Mouse (Mus musculus) embryo, embryonic 10.5 days (tissue): ENCODE data around the gene 1600012H06Rik.
"Not testable (repeated sequence)": the region's sequence is repeated elsewhere in the genome, so short reads cannot be mapped to it uniquely, and the experiment has no call there.

Experiments
- DNase-seq: peaks from one replicate; pipeline ENCODE4 v3.0.0-alpha.2; 2015; ENCODE audit warnings: low spot score

The 1600012H06Rik gene

DNA sequence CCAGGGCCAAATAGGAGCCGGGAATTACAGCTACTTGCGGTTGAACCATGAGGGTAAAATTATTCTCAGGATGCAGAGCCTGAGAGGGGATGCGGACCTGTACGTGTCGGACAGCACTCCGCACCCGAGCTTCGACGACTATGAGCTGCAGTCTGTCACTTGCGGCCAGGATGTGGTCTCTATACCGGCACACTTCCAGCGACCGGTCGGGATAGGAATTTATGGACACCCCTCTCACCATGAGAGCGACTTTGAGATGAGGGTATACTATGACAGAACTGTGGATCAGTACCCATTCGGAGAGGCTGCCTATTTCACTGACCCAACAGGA is 710 bp downstream of the 1600012H06Rik start:
- no peak for DNase-seq

DNA sequence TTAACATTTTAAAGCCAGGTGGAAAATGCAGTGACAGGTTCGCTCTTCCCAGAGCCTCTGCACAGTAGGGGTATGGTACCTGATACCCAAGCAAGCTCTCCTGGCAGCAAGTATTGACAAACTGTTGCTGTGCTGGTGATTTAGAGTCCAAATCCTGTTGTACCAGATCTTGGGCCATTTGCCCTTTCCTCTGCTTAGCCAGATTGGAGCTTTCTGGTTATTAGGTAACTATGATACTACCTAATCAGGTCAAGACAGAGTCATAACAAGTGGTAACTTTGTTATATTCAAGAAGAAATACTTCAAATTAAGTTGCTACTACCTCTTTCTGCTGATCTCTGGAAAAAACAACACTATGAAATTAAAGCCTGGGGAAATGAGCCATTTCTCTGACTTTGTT is 1.6 kb downstream of the 1600012H06Rik start:
- no peak for DNase-seq

DNA sequence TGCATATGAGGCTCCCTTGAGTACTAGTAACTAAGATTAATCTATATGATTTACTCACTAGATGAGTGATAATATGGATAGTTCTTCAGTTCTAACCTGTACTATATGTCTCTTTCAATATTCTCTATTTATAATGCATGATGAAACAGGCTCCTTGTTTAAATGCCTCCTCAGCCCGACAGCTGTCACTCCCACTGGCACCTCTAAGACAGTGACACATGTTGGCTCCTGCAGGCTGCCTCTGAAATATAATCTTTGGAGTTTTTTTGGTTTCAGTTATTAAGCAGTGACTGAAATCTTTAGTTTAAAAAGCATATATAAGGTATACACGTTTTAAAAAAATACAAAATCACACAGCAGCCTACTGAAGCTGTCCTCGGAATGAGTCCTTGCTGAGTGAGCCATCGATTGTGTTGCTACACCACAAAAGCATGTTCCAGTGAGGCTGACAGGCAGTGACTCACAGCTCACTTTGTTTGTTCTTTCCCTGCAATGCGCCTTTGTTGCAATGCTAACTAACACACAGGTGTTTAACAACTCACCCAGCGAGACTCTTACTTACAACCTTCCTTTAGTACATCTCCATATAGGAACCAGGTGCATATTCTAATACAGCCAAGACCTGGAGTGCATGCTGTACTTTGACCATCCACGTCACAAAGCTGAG is 6.3 kb downstream of the 1600012H06Rik start:
- DNase-seq = no peak

DNA sequence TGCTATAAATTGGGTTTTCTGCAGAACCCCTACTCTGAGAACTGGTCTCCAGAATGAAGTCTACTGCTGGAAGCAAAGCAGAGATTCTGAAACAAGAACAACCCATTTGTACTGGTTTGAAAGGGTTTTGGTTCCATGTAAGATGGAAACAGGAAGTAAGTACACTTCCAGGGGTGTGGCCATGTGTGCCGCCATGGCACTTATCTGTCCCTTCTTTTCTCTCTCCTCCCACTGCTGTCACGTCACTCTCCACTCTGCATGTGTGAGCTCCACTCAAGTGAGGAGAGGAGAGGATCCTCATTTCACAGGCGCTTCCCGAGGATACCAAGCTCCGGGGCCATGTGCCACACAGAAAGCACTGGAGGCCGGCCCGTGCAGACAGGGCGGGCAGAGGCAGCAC is 10.5 kb downstream of the 1600012H06Rik start:
- DNase-seq = no peak

DNA sequence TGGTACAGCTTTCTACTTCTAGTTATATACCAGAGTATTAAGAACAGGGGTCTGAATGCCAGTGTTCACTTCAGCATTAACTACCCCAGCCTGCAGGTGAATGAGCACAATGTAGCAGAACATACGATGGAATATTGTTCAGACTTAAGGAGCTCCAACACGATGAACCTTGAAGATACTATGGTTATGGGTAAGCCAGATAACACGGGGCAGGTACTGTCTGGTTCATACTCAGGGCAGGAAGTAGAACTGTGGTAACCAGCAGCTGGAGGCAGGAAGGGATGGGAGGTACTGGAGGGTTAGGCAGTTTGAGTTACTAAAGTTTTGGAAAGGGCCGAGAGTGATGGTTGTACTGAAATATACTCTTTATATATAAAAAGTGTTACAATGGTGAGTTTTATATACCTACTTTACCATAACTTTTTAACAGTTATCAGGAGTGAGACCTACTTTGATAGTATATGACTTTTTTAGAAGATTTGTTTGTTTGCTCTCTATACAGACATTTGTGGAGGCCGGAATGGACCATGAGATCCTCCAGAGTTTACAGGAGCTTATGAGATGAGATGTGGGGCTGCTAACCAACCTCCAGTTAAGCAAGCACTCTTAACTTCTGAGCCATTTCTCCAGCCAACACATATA is 15.8 kb downstream of the 1600012H06Rik start:
- DNase-seq = no peak

DNA sequence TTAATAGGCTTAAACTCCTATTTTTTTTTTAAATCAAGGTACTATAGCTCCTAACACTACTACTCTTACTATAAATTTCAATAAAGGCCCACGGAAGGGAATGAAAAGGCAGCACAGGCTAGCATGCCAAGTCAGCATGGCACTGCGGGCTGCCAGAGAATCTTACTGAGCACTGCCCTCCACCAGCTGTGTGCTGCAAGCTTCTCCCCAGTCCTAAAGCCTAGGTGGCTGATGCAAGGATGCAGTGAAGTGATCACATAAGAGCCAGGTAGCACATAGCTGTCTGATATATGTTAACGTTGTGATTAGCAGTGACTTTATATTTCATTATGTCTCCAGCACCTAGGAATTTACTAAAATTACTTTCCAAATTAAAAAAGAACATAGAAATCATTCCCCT is 17.0 kb downstream of the 1600012H06Rik start:
- peak; percentile 4 for DNase-seq

DNA sequence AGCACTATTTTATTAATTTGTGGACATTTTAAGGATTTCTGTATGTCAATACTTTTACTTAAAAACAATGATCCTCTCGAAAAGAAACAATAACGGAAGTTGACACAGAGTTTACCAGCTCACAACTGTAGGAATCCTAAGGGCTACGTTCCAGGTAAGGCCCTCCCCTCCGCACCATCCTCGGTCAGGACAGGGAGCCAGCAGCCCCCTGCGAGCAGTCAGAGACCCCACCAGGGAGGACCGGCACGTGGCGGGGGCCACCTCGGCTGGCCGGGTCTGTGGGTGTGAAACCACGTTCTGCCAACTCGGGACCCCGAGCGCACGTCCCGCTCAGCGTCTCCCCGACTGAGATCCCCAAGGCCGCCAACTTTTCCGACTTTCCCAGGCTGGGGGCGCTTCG is 17.5 kb downstream of the 1600012H06Rik start:
- DNase-seq = peak; percentile 26

DNA sequence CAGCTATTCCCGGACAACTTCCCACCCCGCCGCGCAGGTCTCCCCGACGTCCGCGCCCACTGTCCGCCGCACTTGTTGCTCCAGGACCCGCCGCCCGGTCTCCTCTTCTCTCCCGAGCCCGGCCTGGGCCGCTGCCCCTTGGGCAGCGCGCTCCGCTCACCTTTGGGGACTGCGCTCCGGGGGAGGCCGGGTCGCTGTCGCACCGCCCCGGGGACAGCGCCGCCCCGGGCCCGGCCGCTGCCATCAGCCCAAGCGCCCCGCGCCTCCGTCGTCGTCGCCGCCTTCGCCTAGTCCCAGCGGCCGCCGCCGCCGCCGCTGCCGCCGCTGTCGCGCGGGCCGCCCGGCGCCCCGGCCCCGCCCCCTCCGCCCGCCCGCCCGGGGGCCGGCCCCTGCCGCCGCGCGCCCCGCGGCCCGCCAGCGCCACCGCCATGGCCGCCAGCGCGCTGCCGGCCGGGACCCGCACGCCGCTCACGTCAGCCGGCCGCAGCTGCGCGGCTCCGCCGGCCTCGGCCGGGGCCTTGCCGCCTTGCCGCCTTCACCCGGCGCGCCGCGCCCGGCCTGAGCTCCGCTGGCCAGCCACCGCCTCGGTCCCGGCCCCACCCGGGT is 18.1 kb downstream of the 1600012H06Rik start, which contains the start of gene Phf10:
Gene Phf10 (minus strand): TSS at position 323 of the 606 bp plus-strand sequence.
- DNase-seq = peak; percentile 28

DNA sequence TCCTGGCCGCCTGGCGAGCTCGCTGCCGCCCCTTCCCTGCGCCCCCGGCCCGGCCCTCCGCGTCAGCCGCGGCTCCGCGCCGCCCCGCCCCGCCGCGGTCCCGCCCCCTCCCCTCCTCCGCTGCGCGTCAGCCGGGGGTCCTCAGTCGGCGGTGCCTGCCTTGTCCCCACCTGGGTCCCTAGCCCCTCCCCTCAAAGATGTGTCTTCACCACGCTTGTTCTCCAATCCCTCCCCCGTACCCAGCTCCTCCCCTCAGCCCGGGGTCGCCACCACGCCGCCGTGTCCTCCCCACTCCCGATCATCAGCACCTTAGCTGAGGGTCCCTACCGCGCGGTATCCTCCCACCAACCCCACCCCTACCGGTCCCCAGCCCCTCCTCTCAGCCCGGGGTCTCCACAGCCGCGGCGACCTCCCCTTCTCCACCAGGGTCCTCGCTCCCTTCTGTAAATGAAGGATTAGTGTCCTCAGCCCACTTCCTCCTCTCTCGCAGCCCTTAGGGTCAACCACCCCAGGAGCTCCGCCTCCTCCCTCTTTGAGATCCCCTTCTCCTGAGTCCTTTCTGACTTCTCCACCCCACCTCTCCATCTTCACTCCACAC is 18.7 kb downstream of the 1600012H06Rik start:
- not testable (repeated sequence) for DNase-seq

DNA sequence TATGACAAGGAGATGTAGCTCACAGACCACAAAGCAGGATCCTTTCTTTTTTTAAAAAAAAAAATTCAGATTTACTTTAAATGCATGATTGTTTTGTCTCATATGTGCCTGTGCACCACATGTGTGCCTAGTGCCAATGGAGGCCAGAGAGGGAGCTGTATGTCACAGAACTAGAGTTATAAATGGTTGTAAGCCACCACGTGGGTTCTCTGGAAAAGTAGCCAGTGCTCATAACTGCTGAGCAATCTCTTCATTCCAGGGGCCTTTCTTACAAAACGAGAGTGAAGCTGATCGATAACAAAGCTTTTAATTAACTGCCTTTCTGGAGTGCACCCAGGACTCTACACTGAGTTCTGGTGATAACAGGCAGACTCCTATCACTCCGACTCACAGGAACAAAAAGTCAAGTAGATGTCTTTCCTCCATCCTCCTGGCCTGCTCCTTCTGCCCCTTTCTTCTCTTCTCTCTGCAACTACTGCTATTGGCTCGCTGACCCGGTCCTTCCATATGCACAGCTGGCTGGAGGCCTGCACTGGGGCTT is 25.5 kb downstream of the 1600012H06Rik start:
- DNase-seq = not testable (repeated sequence)

DNA sequence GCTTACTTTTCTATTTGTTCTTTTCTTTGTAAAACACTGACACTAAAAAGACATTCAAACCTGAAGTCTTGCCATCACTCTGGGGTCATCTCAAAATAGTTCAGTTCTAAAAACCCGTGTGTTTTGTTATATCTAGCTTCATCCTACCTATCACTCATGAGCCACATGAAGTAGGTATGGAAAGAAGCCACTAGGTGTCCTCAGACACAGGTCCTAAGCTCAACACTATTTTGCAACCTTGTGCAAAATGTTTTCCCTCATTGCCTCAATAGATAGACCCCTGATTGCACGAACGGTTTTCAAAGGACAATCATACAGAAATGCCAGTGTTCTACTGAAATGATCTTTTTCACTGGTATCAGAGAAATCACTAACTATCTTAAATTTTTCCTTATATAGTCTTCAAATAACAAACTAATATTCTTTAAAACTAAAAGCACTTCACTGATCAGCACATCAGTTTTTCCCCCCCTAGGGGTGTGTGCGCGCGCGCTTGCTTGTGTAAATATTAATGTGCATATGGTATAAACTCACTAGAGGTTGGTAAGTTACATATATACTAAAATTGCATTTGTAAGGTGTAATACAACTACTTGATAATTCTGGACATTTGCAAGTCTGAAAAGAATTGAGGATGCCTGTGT is 34.9 kb downstream of the 1600012H06Rik start:
- not testable (repeated sequence) for DNase-seq

DNA sequence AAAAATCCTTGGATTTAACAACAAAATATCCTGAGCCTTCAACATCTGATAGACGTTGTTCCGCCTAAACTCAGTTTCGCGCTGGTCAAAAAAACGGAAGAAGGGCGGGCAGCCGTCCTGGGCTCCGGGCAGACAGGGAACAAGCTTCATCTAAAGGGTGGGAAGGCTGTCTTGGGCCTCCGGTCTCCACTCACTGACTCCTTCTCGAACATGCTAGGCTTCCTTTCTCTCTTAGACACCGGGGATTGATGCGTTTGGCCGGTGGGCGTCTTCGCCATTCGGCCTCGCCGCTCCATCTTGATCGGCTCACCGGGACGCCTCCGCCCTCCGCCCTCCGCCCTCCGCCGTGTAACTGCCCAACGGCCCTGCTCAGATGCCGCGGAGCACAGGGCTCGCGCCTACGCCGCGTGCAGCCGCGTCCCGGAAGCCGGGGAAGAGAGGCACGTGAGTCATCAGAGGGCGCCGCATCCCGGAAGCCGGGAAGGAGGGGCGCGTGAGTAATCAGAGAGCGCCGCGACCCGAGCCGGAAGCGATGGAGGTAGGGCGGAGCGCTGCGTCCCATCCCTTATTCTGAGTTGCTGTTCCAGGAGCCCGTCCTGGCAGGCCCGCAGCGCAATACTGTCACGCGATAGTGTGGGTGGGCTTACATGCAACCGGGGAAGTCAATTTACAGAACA is 35.5 kb downstream of the 1600012H06Rik start, which contains the start of the genes 9030025P20Rik and Gm3417:
Gene 9030025P20Rik (plus strand): TSS at position 107 of the 677 bp plus-strand sequence.
Gene Gm3417 (minus strand): TSS at position 429 of the 677 bp plus-strand sequence.
- DNase-seq = not testable (repeated sequence)

DNA sequence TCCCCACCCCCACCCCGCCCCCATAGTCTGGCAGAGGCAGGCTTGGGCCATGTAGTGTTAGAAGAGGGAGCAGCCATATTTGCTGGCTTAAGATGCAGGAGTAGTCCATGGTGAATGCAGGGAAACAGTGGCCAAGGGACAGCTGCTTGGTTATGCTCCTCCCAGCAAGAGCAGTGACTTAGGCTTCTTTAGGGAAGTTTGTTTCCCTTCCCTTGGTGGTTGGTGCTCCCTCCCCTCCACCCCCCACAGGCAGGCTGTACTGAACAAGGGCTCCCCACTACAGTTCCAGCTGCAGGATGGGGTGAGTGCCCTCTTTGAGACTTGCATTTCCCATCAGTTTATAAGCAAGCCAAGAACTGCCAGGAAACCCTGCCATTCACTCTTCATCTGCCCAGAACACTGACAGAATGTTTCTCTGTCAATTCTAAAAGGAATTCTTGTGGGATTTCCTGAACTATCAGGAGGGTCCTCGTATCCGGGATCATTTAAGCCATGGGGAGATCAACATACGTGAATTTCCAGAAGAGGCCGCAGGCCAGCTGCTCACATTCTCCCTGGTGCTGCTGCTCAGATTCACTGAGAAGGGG is 47.2 kb downstream of the 1600012H06Rik start:
- DNase-seq = not testable (repeated sequence)

DNA sequence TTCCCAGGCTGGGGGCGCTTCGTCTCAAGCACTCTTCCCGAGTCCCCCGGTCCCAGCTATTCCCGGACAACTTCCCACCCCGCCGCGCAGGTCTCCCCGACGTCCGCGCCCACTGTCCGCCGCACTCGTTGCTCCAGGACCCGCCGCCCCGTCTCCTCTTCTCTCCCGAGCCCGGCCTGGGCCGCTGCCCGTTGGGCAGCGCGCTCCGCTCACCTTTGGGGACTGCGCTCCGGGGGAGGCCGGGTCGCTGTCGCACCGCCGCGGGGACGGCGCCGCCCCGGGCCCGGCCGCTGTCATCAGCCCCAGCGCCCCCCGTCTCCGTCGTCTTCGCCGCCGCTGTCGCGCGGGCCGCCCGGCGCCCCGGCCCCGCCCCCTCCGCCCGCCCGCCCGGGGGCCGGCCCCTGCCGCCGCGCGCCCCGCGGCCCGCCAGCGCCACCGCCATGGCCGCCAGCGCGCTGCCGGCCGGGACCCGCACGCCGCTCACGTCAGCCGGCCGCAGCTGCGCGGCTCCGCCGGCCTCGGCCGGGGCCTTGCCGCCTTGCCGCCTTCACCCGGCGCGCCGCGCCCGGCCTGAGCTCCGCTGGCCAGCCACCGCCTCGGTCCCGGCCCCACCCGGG is 49.6 kb downstream of the 1600012H06Rik start:
- not testable (repeated sequence) for DNase-seq

DNA sequence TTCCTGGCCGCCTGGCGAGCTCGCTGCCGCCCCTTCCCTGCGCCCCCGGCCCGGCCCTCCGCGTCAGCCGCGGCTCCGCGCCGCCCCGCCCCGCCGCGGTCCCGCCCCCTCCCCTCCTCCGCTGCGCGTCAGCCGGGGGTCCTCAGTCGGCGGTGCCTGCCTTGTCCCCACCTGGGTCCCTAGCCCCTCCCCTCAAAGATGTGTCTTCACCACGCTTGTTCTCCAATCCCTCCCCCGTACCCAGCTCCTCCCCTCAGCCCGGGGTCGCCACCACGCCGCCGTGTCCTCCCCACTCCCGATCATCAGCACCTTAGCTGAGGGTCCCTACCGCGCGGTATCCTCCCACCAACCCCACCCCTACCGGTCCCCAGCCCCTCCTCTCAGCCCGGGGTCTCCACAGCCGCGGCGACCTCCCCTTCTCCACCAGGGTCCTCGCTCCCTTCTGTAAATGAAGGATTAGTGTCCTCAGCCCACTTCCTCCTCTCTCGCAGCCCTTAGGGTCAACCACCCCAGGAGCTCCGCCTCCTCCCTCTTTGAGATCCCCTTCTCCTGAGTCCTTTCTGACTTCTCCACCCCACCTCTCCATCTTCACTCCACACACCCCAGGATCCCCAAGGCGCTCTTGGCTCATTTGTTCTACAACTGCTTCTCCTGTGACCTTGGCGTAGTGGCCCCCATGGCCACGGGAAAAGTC is 50.3 kb downstream of the 1600012H06Rik start:
- DNase-seq = not testable (repeated sequence)

DNA sequence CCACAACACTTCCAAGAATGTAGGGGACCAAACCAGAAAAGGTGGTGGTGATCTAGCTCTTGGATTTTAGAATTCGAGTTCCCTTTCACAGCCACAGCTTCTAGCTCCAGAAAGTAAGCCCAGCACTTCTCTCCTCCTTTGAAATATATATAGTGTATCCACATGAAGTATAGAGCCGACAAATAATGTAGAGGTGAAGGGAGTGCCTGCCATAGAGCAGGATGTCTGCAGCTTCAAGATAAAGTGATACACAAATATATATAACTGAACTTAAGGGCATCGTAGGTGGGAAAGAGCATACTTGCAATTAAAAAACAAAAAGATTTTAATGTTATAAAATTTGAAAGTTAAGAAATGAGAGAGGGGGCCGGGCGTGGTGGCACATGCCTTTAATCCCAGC is 51.2 kb downstream of the 1600012H06Rik start:
- DNase-seq = not testable (repeated sequence)

DNA sequence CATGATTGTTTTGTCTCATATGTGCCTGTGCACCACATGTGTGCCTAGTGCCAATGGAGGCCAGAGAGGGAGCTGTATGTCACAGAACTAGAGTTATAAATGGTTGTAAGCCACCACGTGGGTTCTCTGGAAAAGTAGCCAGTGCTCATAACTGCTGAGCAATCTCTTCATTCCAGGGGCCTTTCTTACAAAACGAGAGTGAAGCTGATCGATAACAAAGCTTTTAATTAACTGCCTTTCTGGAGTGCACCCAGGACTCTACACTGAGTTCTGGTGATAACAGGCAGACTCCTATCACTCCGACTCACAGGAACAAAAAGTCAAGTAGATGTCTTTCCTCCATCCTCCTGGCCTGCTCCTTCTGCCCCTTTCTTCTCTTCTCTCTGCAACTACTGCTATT is 57.1 kb downstream of the 1600012H06Rik start:
- DNase-seq = not testable (repeated sequence)

DNA sequence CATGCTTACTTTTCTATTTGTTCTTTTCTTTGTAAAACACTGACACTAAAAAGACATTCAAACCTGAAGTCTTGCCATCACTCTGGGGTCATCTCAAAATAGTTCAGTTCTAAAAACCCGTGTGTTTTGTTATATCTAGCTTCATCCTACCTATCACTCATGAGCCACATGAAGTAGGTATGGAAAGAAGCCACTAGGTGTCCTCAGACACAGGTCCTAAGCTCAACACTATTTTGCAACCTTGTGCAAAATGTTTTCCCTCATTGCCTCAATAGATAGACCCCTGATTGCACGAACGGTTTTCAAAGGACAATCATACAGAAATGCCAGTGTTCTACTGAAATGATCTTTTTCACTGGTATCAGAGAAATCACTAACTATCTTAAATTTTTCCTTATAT is 66.1 kb downstream of the 1600012H06Rik start:
- not testable (repeated sequence) for DNase-seq
